Mouse (Mus musculus): ENCODE results near the gene Tex21. TPM values are rescaled to one million over a fixed set of nuclear protein-coding genes. Genes with fewer than 3 reads are reported as not detected.

Gene Tex21
- total and polyA plus RNA-seq, 3 experiments: not detected

- Histone ChIP-seq H3K9ac (ENCODE audit: low read depth, low read length) (no peak overlapping the region), H3K79me2 (replicated peaks; ENCODE audit: control insufficient read depth, insufficient read depth, low read length) (no peaks in the 10 kb centered on the region), H3K27me3 (ENCODE audit: control insufficient read depth, insufficient read depth, low read length) (no peaks in the 10 kb centered on the region), H3K4me1 (ENCODE audit: control insufficient read depth, insufficient read depth, low read length) (peaks cover 4% of the 10 kb centered on the region), H3K27ac (no peak overlapping the region), H3K36me3 (ENCODE audit: control insufficient read depth, insufficient read depth, low read length) (peaks cover 2% of the 10 kb centered on the region; the same call in 1 of the 2 replicates), H3K4me3 (no peak overlapping the region)
- 56% methylated on average over 9 of the region's 9 CpGs for WGBS
- peak in 1 of 2 experiments; percentile 41 for DNase-seq
- TF ChIP-seq CTCF (IDR thresholded peaks at IDR 0.05) (no peak), EP300 (IDR thresholded peaks at IDR 0.05; ENCODE audit: insufficient read depth, low read depth, low read length) (no peak), POLR2A (IDR thresholded peaks at IDR 0.05; ENCODE audit: insufficient read depth, low read depth, low read length) (no peak)
- intact Hi-C loops (cut with DNase I): no loop called here
Measured at GRCm38 (mm10) chr12:76264325-76264965, 17.9 kb upstream of the Tex21 start.

- intact Hi-C loops (cut with DNase I): no loop called here
- H3K27me3 ChIP-seq (ENCODE audit: control insufficient read depth, insufficient read depth, low read length): no peaks in the 10 kb centered on the region
- peaks cover 4% of the 10 kb centered on the region for H3K4me1 ChIP-seq (ENCODE audit: control insufficient read depth, insufficient read depth, low read length)
- H3K4me3 ChIP-seq: no peak overlapping the region
- no peak overlapping the region for H3K9ac ChIP-seq (ENCODE audit: low read depth, low read length)
- H3K36me3 ChIP-seq (ENCODE audit: control insufficient read depth, insufficient read depth, low read length): peaks cover 2% of the 10 kb centered on the region; the same call in 1 of the 2 replicates
- DNase-seq: no peak
- 88% methylated on average over 1 of the region's 1 CpGs for WGBS
- TF ChIP-seq EP300 (IDR thresholded peaks at IDR 0.05; ENCODE audit: insufficient read depth, low read depth, low read length) (no peak), CTCF (IDR thresholded peaks at IDR 0.05) (no peak), POLR2A (IDR thresholded peaks at IDR 0.05; ENCODE audit: insufficient read depth, low read depth, low read length) (no peak)
- H3K27ac ChIP-seq: no peak overlapping the region
- no peaks in the 10 kb centered on the region for H3K79me2 ChIP-seq (replicated peaks; ENCODE audit: control insufficient read depth, insufficient read depth, low read length)
Measured at GRCm38 (mm10) chr12:76263876-76264275, 17.3 kb upstream of the Tex21 start.

GRCm38 (mm10) chr12:76262918-76263317 is 16.4 kb upstream of the Tex21 start:
- Histone ChIP-seq H3K4me3 (no peak overlapping the region), H3K27me3 (ENCODE audit: control insufficient read depth, insufficient read depth, low read length) (no peaks in the 10 kb centered on the region), H3K4me1 (ENCODE audit: control insufficient read depth, insufficient read depth, low read length) (peaks cover 4% of the 10 kb centered on the region), H3K36me3 (ENCODE audit: control insufficient read depth, insufficient read depth, low read length) (peaks cover 2% of the 10 kb centered on the region; the same call in 1 of the 2 replicates), H3K27ac (no peak overlapping the region), H3K79me2 (replicated peaks; ENCODE audit: control insufficient read depth, insufficient read depth, low read length) (no peaks in the 10 kb centered on the region), H3K9ac (ENCODE audit: low read depth, low read length) (no peak overlapping the region)
- WGBS: 95% methylated on average over 4 of the region's 4 CpGs
- intact Hi-C loops (cut with DNase I): no loop called here
- DNase-seq: no peak
- TF ChIP-seq CTCF (IDR thresholded peaks at IDR 0.05) (no peak), POLR2A (IDR thresholded peaks at IDR 0.05; ENCODE audit: insufficient read depth, low read depth, low read length) (no peak), EP300 (IDR thresholded peaks at IDR 0.05; ENCODE audit: insufficient read depth, low read depth, low read length) (no peak)

- H3K9ac ChIP-seq (ENCODE audit: low read depth, low read length): no peak overlapping the region
- 78% methylated on average over 4 of the region's 4 CpGs for WGBS
- peaks cover 4% of the 10 kb centered on the region for H3K4me1 ChIP-seq (ENCODE audit: control insufficient read depth, insufficient read depth, low read length)
- intact Hi-C loops (cut with DNase I): no loop called here
- no peaks in the 10 kb centered on the region for H3K27me3 ChIP-seq (ENCODE audit: control insufficient read depth, insufficient read depth, low read length)
- H3K79me2 ChIP-seq (replicated peaks; ENCODE audit: control insufficient read depth, insufficient read depth, low read length): no peaks in the 10 kb centered on the region
- TF ChIP-seq POLR2A (IDR thresholded peaks at IDR 0.05; ENCODE audit: insufficient read depth, low read depth, low read length) (no peak), EP300 (IDR thresholded peaks at IDR 0.05; ENCODE audit: insufficient read depth, low read depth, low read length) (no peak), CTCF (IDR thresholded peaks at IDR 0.05) (no peak)
- no peak for DNase-seq
- H3K36me3 ChIP-seq (ENCODE audit: control insufficient read depth, insufficient read depth, low read length): peaks cover 2% of the 10 kb centered on the region; the same call in 1 of the 2 replicates
- no peak overlapping the region for H3K27ac ChIP-seq
- H3K4me3 ChIP-seq: no peak overlapping the region
Measured at GRCm38 (mm10) chr12:76261556-76261955, 15.0 kb upstream of the Tex21 start.

- H3K27ac ChIP-seq: no peak overlapping the region
- H3K79me2 ChIP-seq (replicated peaks; ENCODE audit: control insufficient read depth, insufficient read depth, low read length): no peaks in the 10 kb centered on the region
- intact Hi-C loops (cut with DNase I): no loop called here
- peaks cover 2% of the 10 kb centered on the region; the same call in 1 of the 2 replicates for H3K36me3 ChIP-seq (ENCODE audit: control insufficient read depth, insufficient read depth, low read length)
- peaks cover 7% of the 10 kb centered on the region for H3K4me1 ChIP-seq (ENCODE audit: control insufficient read depth, insufficient read depth, low read length)
- no peak overlapping the region for H3K4me3 ChIP-seq
- no peaks in the 10 kb centered on the region for H3K27me3 ChIP-seq (ENCODE audit: control insufficient read depth, insufficient read depth, low read length)
- no peak overlapping the region for H3K9ac ChIP-seq (ENCODE audit: low read depth, low read length)
- 84% methylated on average over 3 of the region's 3 CpGs for WGBS
- no peak for DNase-seq
- TF ChIP-seq EP300 (IDR thresholded peaks at IDR 0.05; ENCODE audit: insufficient read depth, low read depth, low read length) (no peak), POLR2A (IDR thresholded peaks at IDR 0.05; ENCODE audit: insufficient read depth, low read depth, low read length) (no peak), CTCF (IDR thresholded peaks at IDR 0.05) (no peak)
Measured at GRCm38 (mm10) chr12:76260673-76261072, 14.1 kb upstream of the Tex21 start.

- intact Hi-C loops (cut with DNase I): no loop called here
- DNase-seq: no peak
- H3K27ac ChIP-seq: no peak overlapping the region
Measured at GRCm38 (mm10) chr12:76256114-76256843, 9.7 kb upstream of the Tex21 start.

More at GRCm38 (mm10) chr12:76256114-76256843, 9.7 kb upstream of the Tex21 start:
- peaks cover 4% of the 10 kb centered on the region for H3K4me1 ChIP-seq (ENCODE audit: control insufficient read depth, insufficient read depth, low read length)
- H3K4me3 ChIP-seq: peak overlapping the region; percentile 87
- H3K27me3 ChIP-seq (ENCODE audit: control insufficient read depth, insufficient read depth, low read length): no peaks in the 10 kb centered on the region
- no peaks in the 10 kb centered on the region for H3K36me3 ChIP-seq (ENCODE audit: control insufficient read depth, insufficient read depth, low read length)
- no peaks in the 10 kb centered on the region for H3K79me2 ChIP-seq (replicated peaks; ENCODE audit: control insufficient read depth, insufficient read depth, low read length)
- 24% methylated on average over 17 of the region's 17 CpGs for WGBS
- H3K9ac ChIP-seq (ENCODE audit: low read depth, low read length): peak overlapping the region; percentile 11; the same call in 1 of the 2 replicates
- TF ChIP-seq EP300 (IDR thresholded peaks at IDR 0.05; ENCODE audit: insufficient read depth, low read depth, low read length) (no peak), CTCF (IDR thresholded peaks at IDR 0.05) (no peak), POLR2A (IDR thresholded peaks at IDR 0.05; ENCODE audit: insufficient read depth, low read depth, low read length) (no peak)
